Mouse (Mus musculus): ENCODE measurements around the gene Nudt16l1. TPM values are rescaled to one million over a fixed set of nuclear protein-coding genes. Genes with fewer than 3 reads are reported as not detected.

The Nudt16l1 gene
- polyA plus RNA-seq (2012; rRNA removed) = 139 and 151 TPM in 2 replicates

DNA sequence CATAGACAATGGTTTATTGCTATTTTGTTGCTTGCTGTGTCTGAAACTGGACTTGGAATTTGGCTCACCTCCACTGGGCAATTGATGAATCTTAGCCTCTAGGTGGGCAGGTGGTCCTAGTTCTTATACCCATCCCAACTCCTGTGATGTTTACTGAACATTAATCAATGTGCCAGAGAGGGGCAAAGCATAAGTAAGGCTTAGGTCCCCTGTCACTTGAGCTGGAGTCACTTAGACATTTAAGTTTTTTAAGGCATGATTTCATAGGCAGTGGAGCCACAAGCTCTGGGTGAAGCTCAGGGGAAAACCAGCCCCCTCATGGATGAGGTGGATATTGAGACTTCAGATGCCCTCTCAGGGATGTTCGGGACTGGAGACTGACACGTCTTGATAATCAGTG lies at the start of gene Nudt16l1:
TSS of gene Nudt16l1 (plus strand) at position 301 of the 400 bp plus-strand sequence.
- DNase-seq = no peak
- Histone ChIP-seq H3K27ac (ENCODE audit: control insufficient read depth, insufficient read depth, low read length) (peak within 1 kb of the TSS; percentile 1; the same call in 1 of the 2 replicates), H3K36me3 (ENCODE audit: control insufficient read depth, insufficient read depth, low read length) (peaks cover 9% of the 10 kb centered on the region; the same call in 1 of the 2 replicates), H3K4me1 (replicated peaks; ENCODE audit: control insufficient read depth, insufficient read depth, low read length) (peaks cover 12% of the 10 kb centered on the region), H3K4me3 (ENCODE audit: control insufficient read depth, insufficient read depth, low read length) (peak within 1 kb of the TSS; percentile 72), H3K27me3 (ENCODE audit: control insufficient read depth, insufficient read depth, low read length) (no peaks in the 10 kb centered on the region)
- 5% methylated on average over 2 of the region's 2 CpGs for WGBS
- TF ChIP-seq POLR2A (IDR thresholded peaks at IDR 0.05; ENCODE audit: control insufficient read depth, extremely low read depth, insufficient read depth, low read length, poor library complexity) (no peak), CTCF (IDR thresholded peaks at IDR 0.05; ENCODE audit: borderline replicate concordance, control insufficient read depth, extremely low read depth, insufficient read depth, low read length, poor library complexity) (no peak)

DNA sequence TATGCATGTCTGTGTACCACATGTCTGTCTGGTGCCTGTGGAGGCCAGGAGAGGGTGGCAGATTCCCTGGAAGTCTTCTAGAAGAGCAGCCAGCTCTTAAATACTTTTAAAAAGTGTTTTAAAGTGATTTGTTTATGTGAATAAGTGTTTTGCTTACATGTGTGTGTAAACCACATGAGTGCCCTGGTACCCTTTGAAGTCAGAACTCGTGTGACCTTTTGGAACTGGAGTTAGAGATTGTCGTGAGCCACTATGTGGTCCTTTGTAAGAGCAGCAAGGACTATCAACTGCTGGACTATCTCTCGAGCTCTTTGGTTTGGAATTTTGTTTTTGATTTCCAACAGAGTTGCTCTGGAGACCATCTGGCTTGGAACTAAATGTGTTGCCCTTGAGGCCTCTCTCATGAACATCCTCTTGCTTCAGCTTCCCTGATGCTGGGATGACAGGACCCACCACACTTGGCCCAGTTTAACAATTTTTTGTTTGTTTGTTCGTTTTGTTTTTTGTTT lies 48.3 kb upstream of the Nudt16l1 start:
- TF ChIP-seq CTCF (IDR thresholded peaks at IDR 0.05; ENCODE audit: borderline replicate concordance, control insufficient read depth, extremely low read depth, insufficient read depth, low read length, poor library complexity) = no peak
- no peak for TF ChIP-seq POLR2A (IDR thresholded peaks at IDR 0.05; ENCODE audit: control insufficient read depth, extremely low read depth, insufficient read depth, low read length, poor library complexity)

DNA sequence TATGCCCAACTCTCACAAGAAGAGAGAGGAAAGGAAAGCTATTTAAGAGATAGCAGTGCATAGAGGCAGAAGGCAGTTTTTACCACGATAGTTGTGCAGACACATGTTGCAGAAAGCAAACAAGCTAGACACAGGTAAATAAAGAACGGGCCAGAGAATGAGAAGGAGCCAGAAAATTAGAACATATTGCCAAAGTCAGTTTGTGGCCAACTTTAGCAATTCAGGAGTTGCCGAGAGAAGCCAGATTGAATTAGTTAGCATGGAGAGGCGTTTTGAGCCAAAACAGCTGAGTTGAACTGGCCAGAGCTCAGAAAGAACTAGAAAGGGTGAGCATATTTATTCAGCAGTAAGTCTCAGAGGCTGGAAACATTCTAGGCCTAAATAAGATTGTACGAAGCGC lies 46.4 kb upstream of the Nudt16l1 start:
- Histone ChIP-seq H3K27ac (ENCODE audit: control insufficient read depth, insufficient read depth, low read length) (no peak overlapping the region), H3K27me3 (ENCODE audit: control insufficient read depth, insufficient read depth, low read length) (no peaks in the 10 kb centered on the region), H3K36me3 (ENCODE audit: control insufficient read depth, insufficient read depth, low read length) (no peaks in the 10 kb centered on the region), H3K4me1 (replicated peaks; ENCODE audit: control insufficient read depth, insufficient read depth, low read length) (peaks cover 3% of the 10 kb centered on the region; the same call in 1 of the 2 replicates), H3K4me3 (ENCODE audit: control insufficient read depth, insufficient read depth, low read length) (no peak overlapping the region)
- TF ChIP-seq CTCF (IDR thresholded peaks at IDR 0.05; ENCODE audit: borderline replicate concordance, control insufficient read depth, extremely low read depth, insufficient read depth, low read length, poor library complexity) (no peak), POLR2A (IDR thresholded peaks at IDR 0.05; ENCODE audit: control insufficient read depth, extremely low read depth, insufficient read depth, low read length, poor library complexity) (no peak)
- WGBS = 93% methylated on average over 6 of the region's 6 CpGs
- no peak for DNase-seq

More for the DNA sequence above, 48.3 kb upstream of the Nudt16l1 start:
- Histone ChIP-seq H3K27ac (ENCODE audit: control insufficient read depth, insufficient read depth, low read length) (no peak overlapping the region), H3K4me1 (replicated peaks; ENCODE audit: control insufficient read depth, insufficient read depth, low read length) (peaks cover 10% of the 10 kb centered on the region), H3K27me3 (ENCODE audit: control insufficient read depth, insufficient read depth, low read length) (no peaks in the 10 kb centered on the region), H3K4me3 (ENCODE audit: control insufficient read depth, insufficient read depth, low read length) (no peak overlapping the region), H3K36me3 (ENCODE audit: control insufficient read depth, insufficient read depth, low read length) (no peaks in the 10 kb centered on the region)
- WGBS = 70% methylated on average over 4 of the region's 4 CpGs
- no peak for DNase-seq

DNA sequence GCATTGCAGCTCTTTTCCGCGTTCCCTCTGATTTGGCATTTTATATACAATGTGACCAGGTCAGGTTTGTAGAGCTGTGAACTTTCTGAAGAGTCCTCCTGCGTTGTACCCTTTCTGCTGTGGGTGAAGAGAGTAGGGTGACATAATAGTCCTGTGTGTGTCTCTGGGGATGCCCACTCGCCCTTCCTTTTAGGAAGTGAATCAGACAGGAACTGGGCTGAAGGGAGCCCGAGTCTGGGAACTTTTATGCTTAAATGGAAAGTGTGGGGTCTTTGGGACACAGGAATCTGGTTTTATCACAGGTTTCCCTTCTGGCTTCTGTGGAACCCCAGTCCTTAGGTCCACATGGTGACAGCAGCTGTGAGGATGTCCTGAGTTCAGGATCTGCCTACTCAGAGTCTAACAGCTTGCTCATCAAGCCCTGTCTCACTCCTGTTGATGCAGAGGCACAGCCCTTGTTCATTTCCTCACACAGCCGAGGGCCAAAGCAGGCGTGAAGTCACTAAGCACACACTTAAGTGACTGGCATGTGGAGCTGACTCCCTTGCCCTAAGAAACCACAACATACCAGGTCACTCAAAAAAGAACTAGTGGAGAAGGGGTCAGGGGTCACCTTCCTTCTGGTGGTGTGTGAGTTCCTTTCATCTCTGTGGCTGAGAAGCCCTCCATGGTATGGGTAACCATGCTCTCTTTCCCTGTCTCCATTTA lies 44.2 kb upstream of the Nudt16l1 start:
- Histone ChIP-seq H3K4me3 (ENCODE audit: control insufficient read depth, insufficient read depth, low read length) (no peak overlapping the region), H3K27ac (ENCODE audit: control insufficient read depth, insufficient read depth, low read length) (no peak overlapping the region), H3K27me3 (ENCODE audit: control insufficient read depth, insufficient read depth, low read length) (no peaks in the 10 kb centered on the region), H3K36me3 (ENCODE audit: control insufficient read depth, insufficient read depth, low read length) (no peaks in the 10 kb centered on the region), H3K4me1 (replicated peaks; ENCODE audit: control insufficient read depth, insufficient read depth, low read length) (peaks cover 6% of the 10 kb centered on the region)
- 89% methylated on average over 7 of the region's 7 CpGs for WGBS
- DNase-seq = no peak
- no peak for TF ChIP-seq POLR2A (IDR thresholded peaks at IDR 0.05; ENCODE audit: control insufficient read depth, extremely low read depth, insufficient read depth, low read length, poor library complexity)
- TF ChIP-seq CTCF (IDR thresholded peaks at IDR 0.05; ENCODE audit: borderline replicate concordance, control insufficient read depth, extremely low read depth, insufficient read depth, low read length, poor library complexity) = no peak

DNA sequence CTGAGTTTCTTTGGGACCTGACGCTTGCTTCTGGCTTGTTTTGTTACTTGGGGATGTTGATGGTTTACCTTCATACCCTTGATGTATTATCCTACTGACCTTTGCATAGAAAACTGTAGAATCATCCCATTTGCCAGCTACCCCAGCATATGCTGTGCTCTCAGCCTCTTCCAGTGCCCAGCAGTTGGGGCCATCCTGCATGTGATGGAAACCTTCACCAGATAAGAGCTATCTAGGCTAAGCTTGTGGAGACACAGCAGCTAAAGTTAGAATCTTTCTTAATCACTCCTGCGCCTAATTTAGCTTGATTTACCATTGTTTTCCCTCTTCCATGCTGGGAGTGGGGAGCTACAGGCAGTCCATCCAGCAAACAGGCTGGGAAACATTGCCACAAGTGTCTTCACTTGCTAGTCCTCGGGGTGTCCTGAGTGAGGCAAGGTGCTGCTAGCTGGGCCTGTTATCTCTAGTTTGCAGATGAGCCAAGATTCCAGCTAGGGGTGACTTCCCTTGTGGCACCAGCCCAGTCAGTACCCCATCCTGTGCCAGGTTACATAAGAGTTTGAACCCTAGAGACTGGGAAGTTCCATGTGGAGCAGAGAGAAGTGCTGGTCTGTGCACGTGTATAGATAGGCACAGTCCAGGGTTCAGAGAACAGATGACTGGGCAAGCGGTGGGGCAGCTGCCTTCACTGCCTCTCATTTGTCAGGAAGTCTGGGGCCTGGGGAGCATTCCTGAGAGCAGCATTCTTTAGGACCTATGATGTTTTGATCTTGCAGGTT lies 42.1 kb upstream of the Nudt16l1 start:
- TF ChIP-seq CTCF (IDR thresholded peaks at IDR 0.05; ENCODE audit: borderline replicate concordance, control insufficient read depth, extremely low read depth, insufficient read depth, low read length, poor library complexity) (no peak), POLR2A (IDR thresholded peaks at IDR 0.05; ENCODE audit: control insufficient read depth, extremely low read depth, insufficient read depth, low read length, poor library complexity) (no peak)
- H3K27me3 ChIP-seq (ENCODE audit: control insufficient read depth, insufficient read depth, low read length) = no peaks in the 10 kb centered on the region
- H3K4me3 ChIP-seq (ENCODE audit: control insufficient read depth, insufficient read depth, low read length) = no peak overlapping the region
- H3K27ac ChIP-seq (ENCODE audit: control insufficient read depth, insufficient read depth, low read length) = no peak overlapping the region
- peaks cover 6% of the 10 kb centered on the region for H3K4me1 ChIP-seq (replicated peaks; ENCODE audit: control insufficient read depth, insufficient read depth, low read length)
- no peaks in the 10 kb centered on the region for H3K36me3 ChIP-seq (ENCODE audit: control insufficient read depth, insufficient read depth, low read length)
- 89% methylated on average over 5 of the region's 5 CpGs for WGBS
- no peak for DNase-seq

DNA sequence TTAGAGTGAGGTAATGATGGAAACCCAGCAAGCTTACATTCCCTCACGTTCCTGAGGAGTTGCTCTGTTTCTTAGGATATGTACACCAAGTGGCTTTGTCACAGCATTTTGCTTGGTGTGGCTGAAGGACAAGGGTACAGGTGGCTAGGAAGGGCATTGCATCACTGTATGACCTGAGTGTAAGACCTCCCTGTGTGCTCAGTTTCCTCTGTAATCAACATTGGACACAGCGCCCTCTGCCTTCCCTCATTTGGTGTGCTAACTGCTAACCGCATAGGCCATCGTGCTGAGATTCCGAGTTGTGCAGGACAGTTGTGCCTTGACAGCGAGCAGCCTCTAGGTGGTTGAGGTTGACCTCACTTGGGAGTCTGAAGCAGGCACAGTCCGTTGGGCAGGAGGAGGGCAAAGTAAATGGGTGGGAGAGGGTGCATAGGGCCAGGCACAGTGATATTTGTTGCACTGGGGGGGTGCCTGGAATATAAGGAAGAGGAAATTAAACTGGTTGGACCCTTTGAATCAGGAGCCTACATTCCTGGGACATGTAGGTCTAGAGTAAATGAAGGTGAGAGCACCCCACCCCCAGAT lies 41.3 kb upstream of the Nudt16l1 start:
- Histone ChIP-seq H3K27me3 (ENCODE audit: control insufficient read depth, insufficient read depth, low read length) (no peaks in the 10 kb centered on the region), H3K27ac (ENCODE audit: control insufficient read depth, insufficient read depth, low read length) (no peak overlapping the region), H3K4me1 (replicated peaks; ENCODE audit: control insufficient read depth, insufficient read depth, low read length) (peaks cover 6% of the 10 kb centered on the region), H3K36me3 (ENCODE audit: control insufficient read depth, insufficient read depth, low read length) (no peaks in the 10 kb centered on the region), H3K4me3 (ENCODE audit: control insufficient read depth, insufficient read depth, low read length) (no peak overlapping the region)
- TF ChIP-seq POLR2A (IDR thresholded peaks at IDR 0.05; ENCODE audit: control insufficient read depth, extremely low read depth, insufficient read depth, low read length, poor library complexity) (no peak), CTCF (IDR thresholded peaks at IDR 0.05; ENCODE audit: borderline replicate concordance, control insufficient read depth, extremely low read depth, insufficient read depth, low read length, poor library complexity) (no peak)
- WGBS = 89% methylated on average over 7 of the region's 7 CpGs
- no peak for DNase-seq
